Mouse (Mus musculus): ENCODE data around the gene H2-D1. TPM values are rescaled to one million over a fixed set of nuclear protein-coding genes. Genes with fewer than 3 reads are reported as not detected.

H2-D1 gene
- polyA plus RNA-seq, 1 experiment from 2014 or later, result 23.1 TPM

DNA sequence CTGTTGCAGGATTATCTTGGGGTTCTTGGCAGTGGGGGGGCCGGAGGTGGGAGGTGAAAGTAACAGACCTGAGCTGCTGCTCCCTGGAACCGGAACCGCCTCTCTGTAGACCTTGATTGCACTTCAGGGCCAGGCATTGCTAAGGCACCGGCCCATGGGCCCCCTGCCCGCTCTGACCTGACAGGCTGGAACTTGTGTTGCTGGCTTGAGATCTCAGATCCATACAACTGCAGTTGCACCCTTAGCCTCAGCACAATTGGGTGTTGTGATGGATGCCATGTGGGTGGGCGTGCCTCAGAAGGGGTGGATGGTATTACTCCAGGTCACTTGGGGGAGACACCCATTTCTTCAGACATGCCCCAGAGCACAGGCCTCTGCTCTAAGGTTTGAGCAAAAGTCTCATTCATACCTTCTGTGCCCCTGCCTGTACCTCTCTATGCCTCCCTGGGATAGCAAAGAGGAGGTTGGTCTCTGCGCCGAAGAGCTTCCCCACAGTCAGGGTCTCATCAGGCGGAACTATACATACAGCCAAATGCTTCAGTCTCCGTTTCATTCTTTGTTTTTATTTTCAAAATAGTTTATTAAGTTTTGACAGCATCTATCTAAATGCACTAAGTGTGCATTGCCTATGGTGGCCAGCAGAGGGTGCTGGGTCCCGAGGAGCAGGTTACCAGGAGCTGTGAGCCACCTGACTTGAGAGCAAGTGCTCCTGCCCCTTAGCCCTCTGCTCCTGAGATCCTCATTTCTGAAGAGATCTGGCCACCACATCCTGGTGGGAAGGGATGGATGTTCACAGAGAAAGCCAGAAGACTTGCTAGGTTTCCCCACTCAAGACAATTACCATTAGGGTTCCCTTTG, 8.1 kb upstream of the H2-D1 start:
- Histone ChIP-seq H3K27ac (no peak overlapping the region), H3K36me3 (peaks cover 50% of the 10 kb centered on the region), H3K4me3 (no peak overlapping the region), H3K4me1 (peaks cover 3% of the 10 kb centered on the region), H3K9me3 (replicated peaks) (no peaks in the 10 kb centered on the region), H3K27me3 (ENCODE audit: low read depth, poor library complexity, severe bottlenecking) (no peaks in the 10 kb centered on the region)
- WGBS, result 58% methylated on average over 11 of the region's 11 CpGs
- peak; percentile 60 for DNase-seq (ENCODE audit: low spot score)

DNA sequence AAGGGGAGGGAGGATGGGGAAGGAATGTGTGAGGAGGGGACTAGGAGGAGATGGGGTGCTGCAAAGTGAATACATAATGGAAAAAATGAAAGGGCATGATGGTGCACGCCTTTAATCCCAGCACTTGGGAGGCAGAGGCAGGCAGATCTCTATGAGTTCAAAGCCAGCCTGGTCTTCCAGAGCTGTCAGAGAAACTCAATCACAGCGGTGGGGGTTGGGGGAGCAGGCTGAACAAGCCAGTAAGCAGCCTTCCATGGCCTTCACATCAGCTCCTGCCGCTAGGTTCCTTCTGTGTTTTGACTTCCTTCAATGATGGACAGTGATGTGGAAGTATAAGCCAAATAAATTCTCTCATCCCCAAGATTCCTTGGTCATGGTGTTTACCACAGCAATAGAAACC, 7.2 kb upstream of the H2-D1 start:
- no peak for DNase-seq (ENCODE audit: low spot score)

DNA sequence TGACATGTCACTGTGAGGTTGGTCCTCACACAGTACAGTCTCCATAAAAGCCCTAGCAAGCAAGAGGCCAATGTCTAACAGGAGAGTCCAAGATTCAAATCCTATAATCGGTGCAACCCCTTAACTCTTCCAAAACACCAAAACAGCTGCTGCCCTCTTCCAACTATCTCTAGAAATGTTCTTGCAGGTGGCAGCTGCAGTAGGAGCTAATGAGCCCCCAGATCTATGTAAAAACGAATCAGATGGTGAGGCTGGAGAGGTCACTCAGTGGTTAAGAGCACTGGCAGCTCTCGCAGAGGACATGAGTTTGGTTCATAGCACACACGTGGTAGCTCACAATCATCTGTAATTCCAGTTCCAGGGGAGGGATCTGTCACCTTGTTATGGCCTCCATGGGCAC, 6.8 kb upstream of the H2-D1 start:
- 65% methylated on average over 4 of the region's 4 CpGs for WGBS

More for the DNA sequence above, 7.2 kb upstream of the H2-D1 start:
- Histone ChIP-seq H3K9me3 (replicated peaks) (no peaks in the 10 kb centered on the region), H3K27ac (no peak overlapping the region), H3K4me1 (peaks cover 3% of the 10 kb centered on the region; the same call in 1 of the 2 replicates), H3K36me3 (peaks cover 41% of the 10 kb centered on the region), H3K27me3 (ENCODE audit: low read depth, poor library complexity, severe bottlenecking) (peaks cover 5% of the 10 kb centered on the region; the same call in 1 of the 2 replicates), H3K4me3 (no peak overlapping the region)
- 74% methylated on average over 3 of the region's 3 CpGs for WGBS

DNA sequence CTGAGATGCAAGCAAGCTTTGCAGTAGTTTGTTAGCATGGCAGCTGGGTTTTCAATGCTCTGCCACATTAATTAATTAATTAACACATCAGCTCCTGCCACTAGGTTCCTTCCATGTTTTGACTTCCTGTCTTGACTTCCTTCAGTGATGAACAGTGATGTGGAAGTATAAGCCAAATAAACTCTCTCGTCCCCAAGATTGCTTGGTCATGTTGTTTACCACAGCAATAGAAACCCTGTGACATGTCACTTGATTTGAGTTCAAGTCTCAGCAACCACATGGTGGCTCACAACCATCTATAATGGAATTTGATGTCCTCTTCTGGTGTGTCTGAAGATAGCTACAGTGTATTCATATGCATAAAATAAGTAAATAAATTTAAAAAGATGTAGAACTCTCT, 5.2 kb upstream of the H2-D1 start:
- no peak for DNase-seq (ENCODE audit: low spot score)
- Histone ChIP-seq H3K4me1 (peaks cover 3% of the 10 kb centered on the region; the same call in 1 of the 2 replicates), H3K4me3 (no peak overlapping the region), H3K27ac (no peak overlapping the region), H3K27me3 (ENCODE audit: low read depth, poor library complexity, severe bottlenecking) (peaks cover 26% of the 10 kb centered on the region), H3K9me3 (replicated peaks) (no peaks in the 10 kb centered on the region), H3K36me3 (peaks cover 22% of the 10 kb centered on the region)
- WGBS, result 87% methylated on average over 1 of the region's 1 CpGs

More for the DNA sequence above, 6.8 kb upstream of the H2-D1 start:
- H3K4me3 ChIP-seq, result no peak overlapping the region
- no peak overlapping the region for H3K27ac ChIP-seq
- H3K9me3 ChIP-seq (replicated peaks), result no peaks in the 10 kb centered on the region
- peaks cover 37% of the 10 kb centered on the region for H3K36me3 ChIP-seq
- H3K27me3 ChIP-seq (ENCODE audit: low read depth, poor library complexity, severe bottlenecking), result peaks cover 9% of the 10 kb centered on the region
- no peak for DNase-seq (ENCODE audit: low spot score)
- peaks cover 3% of the 10 kb centered on the region; the same call in 1 of the 2 replicates for H3K4me1 ChIP-seq

DNA sequence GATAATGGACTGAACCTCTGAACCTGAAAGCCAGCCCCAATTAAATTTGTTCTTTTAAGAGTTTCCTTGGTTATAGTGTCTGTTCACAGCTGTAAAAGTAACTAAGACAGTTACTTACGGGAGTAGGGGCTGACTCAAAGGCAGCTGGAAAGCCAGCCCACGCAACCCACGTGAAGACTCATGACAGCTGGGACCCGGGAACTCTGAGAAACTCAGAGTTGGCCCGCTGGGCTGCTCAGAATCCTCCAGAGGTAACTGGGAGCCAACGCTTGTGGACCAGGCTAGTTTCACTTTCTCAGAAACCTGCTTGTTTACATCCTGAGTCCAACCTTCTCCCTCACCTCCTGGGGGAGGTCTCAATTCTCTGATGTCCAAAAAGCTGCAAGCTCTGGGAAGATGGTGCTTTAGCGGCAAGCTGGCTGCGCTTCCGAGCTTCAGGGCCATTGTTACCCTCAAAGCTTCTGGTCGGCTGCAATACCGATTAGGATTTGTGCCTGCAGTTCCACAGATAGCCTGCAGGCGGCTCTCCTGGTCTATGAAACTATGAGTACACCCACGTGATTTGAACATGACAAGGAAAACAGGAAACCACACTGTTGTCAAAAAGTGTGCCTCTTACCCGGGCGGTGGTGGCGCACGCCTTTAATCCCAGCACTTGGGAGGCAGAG, 4.6 kb upstream of the H2-D1 start:
- WGBS, result 16% methylated on average over 17 of the region's 17 CpGs
- peaks cover 9% of the 10 kb centered on the region for H3K4me1 ChIP-seq
- peak overlapping the region; percentile 30; the same call in 1 of the 2 replicates for H3K4me3 ChIP-seq
- H3K9me3 ChIP-seq (replicated peaks), result no peaks in the 10 kb centered on the region
- H3K27me3 ChIP-seq (ENCODE audit: low read depth, poor library complexity, severe bottlenecking), result peaks cover 32% of the 10 kb centered on the region
- peaks cover 16% of the 10 kb centered on the region for H3K36me3 ChIP-seq
- DNase-seq (ENCODE audit: low spot score), result peak; percentile 85
- no peak overlapping the region for H3K27ac ChIP-seq

DNA sequence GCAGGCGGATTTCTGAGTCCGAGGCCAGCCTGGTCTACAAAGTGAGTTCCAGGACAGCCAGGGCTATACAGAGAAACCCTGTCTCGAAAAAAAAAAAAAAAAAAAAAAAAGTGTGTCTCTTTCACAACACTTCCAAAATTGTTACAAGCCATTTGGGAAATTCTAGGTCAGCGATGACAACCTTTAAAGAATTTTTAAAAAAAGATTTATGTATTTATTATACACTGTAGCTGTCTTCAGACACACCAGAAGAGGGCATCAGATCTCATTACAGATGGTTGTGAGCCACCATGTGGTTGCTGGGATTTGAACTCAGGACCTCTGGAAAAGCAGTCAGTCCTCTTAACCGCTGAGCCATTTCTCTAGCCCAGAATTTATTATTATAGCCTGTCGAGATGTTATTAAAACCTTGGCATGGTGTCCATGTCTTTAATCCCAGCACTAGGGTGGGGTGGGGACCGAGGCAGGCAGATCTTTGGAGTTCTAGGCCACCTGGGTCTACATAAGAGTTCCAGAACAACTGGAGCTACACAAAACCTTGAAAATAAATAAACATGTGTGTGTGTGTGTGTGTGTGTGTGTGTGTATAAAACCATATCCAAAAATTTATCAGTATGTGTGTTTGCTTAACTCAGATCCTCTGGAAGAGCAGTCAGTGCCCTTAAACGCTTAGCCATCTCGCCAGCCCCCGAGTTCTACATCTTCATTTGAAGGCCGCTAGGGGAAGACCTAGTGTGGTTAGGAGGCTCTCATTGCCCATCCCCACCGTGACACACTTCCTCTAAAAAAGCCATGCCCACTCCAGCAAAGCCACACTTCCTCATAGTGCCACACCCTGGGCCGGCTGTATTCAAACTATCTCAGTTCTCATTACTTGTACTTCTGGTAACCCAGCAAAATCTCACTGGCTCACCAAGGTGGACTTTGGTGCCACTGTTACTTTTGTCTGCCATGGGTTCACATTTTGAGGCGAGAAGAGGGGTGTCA, 3.7 kb upstream of the H2-D1 start:
- no peak for DNase-seq (ENCODE audit: low spot score)
- Histone ChIP-seq H3K4me3 (no peak overlapping the region), H3K9me3 (replicated peaks) (no peaks in the 10 kb centered on the region), H3K4me1 (peaks cover 17% of the 10 kb centered on the region), H3K27me3 (ENCODE audit: low read depth, poor library complexity, severe bottlenecking) (peaks cover 40% of the 10 kb centered on the region), H3K27ac (no peak overlapping the region), H3K36me3 (peaks cover 8% of the 10 kb centered on the region)
- 63% methylated on average over 14 of the region's 14 CpGs for WGBS

DNA sequence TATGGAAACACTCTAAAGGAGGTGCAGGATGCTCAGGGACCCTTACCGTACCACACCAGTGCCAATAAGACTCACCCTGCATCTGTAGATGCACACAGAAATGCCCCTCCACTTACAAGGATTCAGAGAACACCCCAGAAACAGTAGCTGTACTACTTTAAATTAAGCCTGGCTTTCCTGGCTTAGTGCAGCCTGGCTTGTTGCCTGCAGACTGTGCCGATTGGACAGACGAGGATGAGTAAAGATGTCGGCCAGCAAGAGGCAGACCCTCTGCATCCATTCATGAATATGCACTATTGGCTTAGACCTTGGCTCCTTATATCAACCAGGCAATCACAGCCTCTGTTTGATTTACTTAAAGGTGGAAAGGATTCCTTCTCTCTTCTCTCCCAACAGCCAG, 2.9 kb upstream of the H2-D1 start:
- Histone ChIP-seq H3K27ac (no peak overlapping the region), H3K4me1 (peaks cover 20% of the 10 kb centered on the region), H3K4me3 (no peak overlapping the region), H3K36me3 (no peaks in the 10 kb centered on the region), H3K9me3 (replicated peaks) (no peaks in the 10 kb centered on the region), H3K27me3 (ENCODE audit: low read depth, poor library complexity, severe bottlenecking) (peaks cover 48% of the 10 kb centered on the region)
- DNase-seq (ENCODE audit: low spot score), result no peak
- 81% methylated on average over 4 of the region's 4 CpGs for WGBS

DNA sequence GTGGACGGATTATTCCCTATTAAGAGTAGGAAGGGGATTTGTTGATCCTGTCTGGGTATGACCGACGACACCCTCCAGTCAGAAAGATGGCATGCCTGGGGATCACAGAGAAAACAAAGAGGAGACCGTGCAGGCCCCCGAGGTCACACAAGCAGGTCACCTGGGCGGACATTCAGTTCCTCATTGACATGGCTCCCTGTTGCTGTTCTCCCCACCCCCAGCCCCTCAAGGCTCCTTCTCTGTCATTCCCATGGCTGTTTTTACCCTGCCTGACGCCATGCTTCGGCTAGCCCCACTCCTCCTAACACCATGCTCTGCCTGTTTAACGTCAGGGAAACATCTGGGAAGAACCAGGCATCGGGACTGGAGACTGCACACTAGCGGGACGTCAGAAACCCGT, 879 bp upstream of the H2-D1 start:
- Histone ChIP-seq H3K27ac (no peak overlapping the region), H3K36me3 (no peaks in the 10 kb centered on the region), H3K9me3 (replicated peaks) (no peaks in the 10 kb centered on the region), H3K27me3 (ENCODE audit: low read depth, poor library complexity, severe bottlenecking) (peaks cover 68% of the 10 kb centered on the region), H3K4me1 (peaks cover 20% of the 10 kb centered on the region), H3K4me3 (no peak overlapping the region)
- no peak for DNase-seq (ENCODE audit: low spot score)
- WGBS, result 71% methylated on average over 13 of the region's 13 CpGs

DNA sequence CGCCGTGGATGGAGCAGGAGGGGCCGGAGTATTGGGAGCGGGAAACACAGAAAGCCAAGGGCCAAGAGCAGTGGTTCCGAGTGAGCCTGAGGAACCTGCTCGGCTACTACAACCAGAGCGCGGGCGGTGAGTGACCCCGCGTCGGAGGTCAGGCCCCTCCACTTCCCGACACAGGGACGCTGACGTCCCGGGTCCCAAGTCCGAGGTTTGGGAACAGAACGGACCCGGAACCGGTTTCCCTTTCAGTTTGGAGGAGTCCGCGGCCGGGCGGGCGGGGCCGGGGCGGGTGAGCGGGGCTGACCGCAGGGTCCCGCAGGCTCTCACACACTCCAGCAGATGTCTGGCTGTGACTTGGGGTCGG, 973 bp downstream of the H2-D1 start:
- WGBS, result 1% methylated on average over 31 of the region's 31 CpGs
- Histone ChIP-seq H3K27ac (peak overlapping the region; percentile 38), H3K4me1 (peaks cover 16% of the 10 kb centered on the region), H3K27me3 (ENCODE audit: low read depth, poor library complexity, severe bottlenecking) (peaks cover 71% of the 10 kb centered on the region), H3K4me3 (peak overlapping the region; percentile 71), H3K36me3 (no peaks in the 10 kb centered on the region), H3K9me3 (replicated peaks) (no peaks in the 10 kb centered on the region)
- peak; percentile 60 for DNase-seq (ENCODE audit: low spot score)

DNA sequence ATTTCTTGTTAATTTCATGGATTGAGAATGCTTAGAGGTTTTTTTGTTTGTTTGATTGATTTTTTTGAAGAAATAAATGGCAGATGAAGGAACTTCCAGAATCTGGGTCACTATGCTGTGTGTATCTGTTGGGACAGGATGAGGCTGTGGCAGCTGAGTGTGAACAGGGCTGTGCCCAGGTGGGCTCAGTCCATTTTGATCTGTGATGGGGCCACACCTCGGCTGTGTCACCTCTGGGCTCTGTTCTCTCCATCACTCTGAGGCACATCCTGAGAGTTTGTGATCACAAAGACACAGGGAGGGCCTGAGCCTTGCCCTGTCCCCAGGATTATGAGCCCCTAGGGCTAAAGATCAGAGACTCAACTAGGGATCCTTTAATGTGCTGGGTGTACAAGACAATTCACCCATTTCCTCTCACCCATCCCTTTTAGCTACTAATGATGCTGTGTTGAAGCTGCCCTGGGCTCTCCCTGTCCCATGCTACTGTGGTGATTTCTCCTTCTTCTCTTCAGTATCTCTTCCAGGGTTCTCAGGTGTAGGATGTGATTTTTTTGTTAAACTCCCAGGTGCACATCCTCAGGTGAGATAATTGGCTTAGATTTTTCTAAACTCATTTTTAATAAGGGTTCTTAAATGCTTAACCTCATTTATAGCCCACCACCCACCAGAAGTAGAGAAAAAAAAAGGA, 5.0 kb downstream of the H2-D1 start:
- Histone ChIP-seq H3K27ac (no peak overlapping the region), H3K27me3 (ENCODE audit: low read depth, poor library complexity, severe bottlenecking) (peaks cover 44% of the 10 kb centered on the region), H3K4me1 (peaks cover 15% of the 10 kb centered on the region), H3K9me3 (replicated peaks) (no peaks in the 10 kb centered on the region), H3K4me3 (no peak overlapping the region), H3K36me3 (no peaks in the 10 kb centered on the region)
- 79% methylated on average over 1 of the region's 1 CpGs for WGBS
- DNase-seq (ENCODE audit: low spot score), result no peak

DNA sequence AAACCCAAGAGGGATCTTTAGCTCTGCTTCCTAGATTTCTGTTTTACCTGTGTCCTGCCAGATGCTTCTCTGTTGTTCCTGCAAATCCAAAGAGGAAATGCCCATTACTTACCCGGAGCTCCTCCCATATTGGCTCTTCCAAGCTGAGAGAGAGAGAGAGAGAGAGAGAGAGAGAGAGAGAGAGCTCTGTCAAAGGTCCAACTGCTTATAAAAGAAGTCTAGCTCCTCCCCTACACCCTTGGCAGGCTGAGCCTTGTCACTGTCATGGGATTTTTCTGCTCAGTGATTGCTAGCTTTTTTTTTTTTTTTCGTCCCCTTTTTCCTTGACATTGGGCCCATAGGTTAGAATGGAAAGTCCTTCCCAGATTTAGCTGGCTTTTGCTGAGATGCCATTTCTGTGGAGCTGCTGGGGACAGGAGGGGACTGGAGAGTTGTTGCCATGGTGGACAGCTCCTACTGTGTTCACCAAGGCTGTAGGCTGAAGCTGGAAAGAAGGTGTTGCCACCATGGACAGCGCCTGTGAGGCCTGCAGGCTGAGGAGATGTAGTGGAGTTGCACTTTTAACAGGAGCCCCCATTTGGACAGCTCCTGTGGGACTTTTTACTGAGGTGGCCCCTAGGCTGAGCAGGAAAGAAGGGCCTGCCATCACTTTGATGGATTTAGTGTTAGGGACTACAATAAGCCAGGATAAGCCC, 7.3 kb downstream of the H2-D1 start:
- no peak overlapping the region for H3K4me3 ChIP-seq
- no peaks in the 10 kb centered on the region for H3K36me3 ChIP-seq
- H3K27ac ChIP-seq, result no peak overlapping the region
- DNase-seq (ENCODE audit: low spot score), result peak; percentile 81
- H3K9me3 ChIP-seq (replicated peaks), result no peaks in the 10 kb centered on the region
- H3K4me1 ChIP-seq, result no peaks in the 10 kb centered on the region
- H3K27me3 ChIP-seq (ENCODE audit: low read depth, poor library complexity, severe bottlenecking), result peaks cover 22% of the 10 kb centered on the region
- WGBS, result 37% methylated on average over 3 of the region's 3 CpGs
